Mouse (Mus musculus): ENCODE results near the gene Cwc27. TPM values are rescaled to one million over a fixed set of nuclear protein-coding genes. Genes with fewer than 3 reads are reported as not detected.

Cwc27 gene
- total and polyA plus RNA-seq, 2 experiments: 1.1 to 8.9 TPM

GRCm38 (mm10) chr13:104762401-104762800 lies 54.5 kb downstream of the Cwc27 start:
- no peak for TF ChIP-seq CTCF (IDR thresholded peaks at IDR 0.05; ENCODE audit: low read depth, low read length)
- no peak for TF ChIP-seq POLR2A (IDR thresholded peaks at IDR 0.05; ENCODE audit: extremely low read depth, insufficient read depth, low read length)
- DNase-seq (ENCODE audit: extremely low read depth, low read depth, low spot score): no peak
- Histone ChIP-seq H3K27me3 (ENCODE audit: control insufficient read depth, insufficient read depth, low read length) (no peaks in the 10 kb centered on the region), H3K36me3 (ENCODE audit: control insufficient read depth, insufficient read depth, low read length) (no peaks in the 10 kb centered on the region), H3K27ac (replicated peaks; ENCODE audit: insufficient read depth, low read depth, low read length) (no peak overlapping the region), H3K9ac (ENCODE audit: low read depth, low read length) (no peak overlapping the region), H3K4me3 (ENCODE audit: insufficient read depth, low read depth, low read length) (no peak overlapping the region), H3K4me1 (ENCODE audit: control insufficient read depth, insufficient read depth, low read length) (no peaks in the 10 kb centered on the region), H3K79me2 (ENCODE audit: control insufficient read depth, insufficient read depth, low read length) (no peaks in the 10 kb centered on the region)
- WGBS: 95% methylated on average over 4 of the region's 4 CpGs

GRCm38 (mm10) chr13:104759381-104759780 lies 57.6 kb downstream of the Cwc27 start:
- Histone ChIP-seq H3K4me3 (ENCODE audit: insufficient read depth, low read depth, low read length) (no peak overlapping the region), H3K27me3 (ENCODE audit: control insufficient read depth, insufficient read depth, low read length) (no peaks in the 10 kb centered on the region), H3K9ac (ENCODE audit: low read depth, low read length) (no peak overlapping the region), H3K36me3 (ENCODE audit: control insufficient read depth, insufficient read depth, low read length) (no peaks in the 10 kb centered on the region), H3K4me1 (ENCODE audit: control insufficient read depth, insufficient read depth, low read length) (no peaks in the 10 kb centered on the region), H3K79me2 (ENCODE audit: control insufficient read depth, insufficient read depth, low read length) (no peaks in the 10 kb centered on the region), H3K27ac (replicated peaks; ENCODE audit: insufficient read depth, low read depth, low read length) (no peak overlapping the region)
- whole genome bisulfite sequencing: 96% methylated on average over 1 of the region's 1 CpGs
- no peak for DNase-seq (ENCODE audit: extremely low read depth, low read depth, low spot score)
- no peak for TF ChIP-seq POLR2A (IDR thresholded peaks at IDR 0.05; ENCODE audit: extremely low read depth, insufficient read depth, low read length)
- TF ChIP-seq CTCF (IDR thresholded peaks at IDR 0.05; ENCODE audit: low read depth, low read length): no peak

GRCm38 (mm10) chr13:104747032-104747431 lies 69.9 kb downstream of the Cwc27 start:
- Histone ChIP-seq H3K4me1 (ENCODE audit: control insufficient read depth, insufficient read depth, low read length) (no peaks in the 10 kb centered on the region), H3K36me3 (ENCODE audit: control insufficient read depth, insufficient read depth, low read length) (no peaks in the 10 kb centered on the region), H3K27ac (replicated peaks; ENCODE audit: insufficient read depth, low read depth, low read length) (no peak overlapping the region), H3K79me2 (ENCODE audit: control insufficient read depth, insufficient read depth, low read length) (no peaks in the 10 kb centered on the region), H3K27me3 (ENCODE audit: control insufficient read depth, insufficient read depth, low read length) (no peaks in the 10 kb centered on the region), H3K9ac (ENCODE audit: low read depth, low read length) (no peak overlapping the region), H3K4me3 (ENCODE audit: insufficient read depth, low read depth, low read length) (no peak overlapping the region)
- no peak for DNase-seq (ENCODE audit: extremely low read depth, low read depth, low spot score)
- TF ChIP-seq POLR2A (IDR thresholded peaks at IDR 0.05; ENCODE audit: extremely low read depth, insufficient read depth, low read length) (no peak), CTCF (IDR thresholded peaks at IDR 0.05; ENCODE audit: low read depth, low read length) (no peak)

- Histone ChIP-seq H3K79me2 (ENCODE audit: control insufficient read depth, insufficient read depth, low read length) (no peaks in the 10 kb centered on the region), H3K36me3 (ENCODE audit: control insufficient read depth, insufficient read depth, low read length) (peaks cover 2% of the 10 kb centered on the region; the same call in 1 of the 2 replicates), H3K27me3 (ENCODE audit: control insufficient read depth, insufficient read depth, low read length) (no peaks in the 10 kb centered on the region), H3K4me1 (ENCODE audit: control insufficient read depth, insufficient read depth, low read length) (no peaks in the 10 kb centered on the region), H3K27ac (replicated peaks; ENCODE audit: insufficient read depth, low read depth, low read length) (no peak overlapping the region), H3K9ac (ENCODE audit: low read depth, low read length) (no peak overlapping the region), H3K4me3 (ENCODE audit: insufficient read depth, low read depth, low read length) (no peak overlapping the region)
- WGBS: 94% methylated on average over 4 of the region's 4 CpGs
- TF ChIP-seq CTCF (IDR thresholded peaks at IDR 0.05; ENCODE audit: low read depth, low read length) (no peak), POLR2A (IDR thresholded peaks at IDR 0.05; ENCODE audit: extremely low read depth, insufficient read depth, low read length) (no peak)
- no peak for DNase-seq (ENCODE audit: extremely low read depth, low read depth, low spot score)
Observed at GRCm38 (mm10) chr13:104742866-104743265, 74.1 kb downstream of the Cwc27 start.

- Histone ChIP-seq H3K9ac (ENCODE audit: low read depth, low read length) (no peak overlapping the region), H3K4me3 (ENCODE audit: insufficient read depth, low read depth, low read length) (no peak overlapping the region), H3K79me2 (ENCODE audit: control insufficient read depth, insufficient read depth, low read length) (no peaks in the 10 kb centered on the region), H3K36me3 (ENCODE audit: control insufficient read depth, insufficient read depth, low read length) (no peaks in the 10 kb centered on the region), H3K4me1 (ENCODE audit: control insufficient read depth, insufficient read depth, low read length) (no peaks in the 10 kb centered on the region), H3K27me3 (ENCODE audit: control insufficient read depth, insufficient read depth, low read length) (no peaks in the 10 kb centered on the region), H3K27ac (replicated peaks; ENCODE audit: insufficient read depth, low read depth, low read length) (no peak overlapping the region)
- no peak for DNase-seq (ENCODE audit: extremely low read depth, low read depth, low spot score)
- TF ChIP-seq CTCF (IDR thresholded peaks at IDR 0.05; ENCODE audit: low read depth, low read length) (no peak), POLR2A (IDR thresholded peaks at IDR 0.05; ENCODE audit: extremely low read depth, insufficient read depth, low read length) (no peak)
- WGBS: 68% methylated on average over 3 of the region's 3 CpGs
Observed at GRCm38 (mm10) chr13:104729261-104730046, 87.5 kb downstream of the Cwc27 start.

GRCm38 (mm10) chr13:104727681-104728080 lies 89.3 kb downstream of the Cwc27 start:
- Histone ChIP-seq H3K27me3 (ENCODE audit: control insufficient read depth, insufficient read depth, low read length) (no peaks in the 10 kb centered on the region), H3K27ac (replicated peaks; ENCODE audit: insufficient read depth, low read depth, low read length) (no peak overlapping the region), H3K4me1 (ENCODE audit: control insufficient read depth, insufficient read depth, low read length) (no peaks in the 10 kb centered on the region), H3K4me3 (ENCODE audit: insufficient read depth, low read depth, low read length) (no peak overlapping the region), H3K79me2 (ENCODE audit: control insufficient read depth, insufficient read depth, low read length) (no peaks in the 10 kb centered on the region), H3K36me3 (ENCODE audit: control insufficient read depth, insufficient read depth, low read length) (no peaks in the 10 kb centered on the region), H3K9ac (ENCODE audit: low read depth, low read length) (no peak overlapping the region)
- DNase-seq (ENCODE audit: extremely low read depth, low read depth, low spot score): no peak
- TF ChIP-seq POLR2A (IDR thresholded peaks at IDR 0.05; ENCODE audit: extremely low read depth, insufficient read depth, low read length) (no peak), CTCF (IDR thresholded peaks at IDR 0.05; ENCODE audit: low read depth, low read length) (no peak)
- WGBS: 81% methylated on average over 2 of the region's 2 CpGs

Measured in liver, adult 2 months (tissue).